Mouse (Mus musculus): Measurements from ENCODE around the gene Cdk19. TPM values are rescaled to one million over a fixed set of nuclear protein-coding genes. Genes with fewer than 3 reads are reported as not detected.
"Not testable (repeated sequence)": the region's sequence is repeated elsewhere in the genome, so short reads cannot be mapped to it uniquely, and the experiment has no call there.

The Cdk19 gene
- total RNA-seq, 2 experiments from 2014 or later, result 38.6 to 47.8 TPM

GRCm38 (mm10) chr10:40385397-40385796 lies 46.0 kb downstream of the Cdk19 start:
- ATAC-seq (replicated peaks; ENCODE audit: poor library complexity), result peak; percentile 41

GRCm38 (mm10) chr10:40386126-40386525 lies 46.8 kb downstream of the Cdk19 start:
- no peak for ATAC-seq (replicated peaks; ENCODE audit: poor library complexity)

- ATAC-seq (replicated peaks; ENCODE audit: poor library complexity), result peak; percentile 59
These were observed 54.2 kb downstream of the Cdk19 start for GRCm38 (mm10) chr10:40393447-40394143.

- peak; percentile 61 for ATAC-seq (replicated peaks; ENCODE audit: poor library complexity)
These were observed 59.5 kb downstream of the Cdk19 start for GRCm38 (mm10) chr10:40398842-40399241.

- ATAC-seq (replicated peaks; ENCODE audit: poor library complexity), result peak; percentile 62
These were observed 60.0 kb downstream of the Cdk19 start for GRCm38 (mm10) chr10:40399328-40399727.

- ATAC-seq (replicated peaks; ENCODE audit: poor library complexity), result no peak; the same call in 1 of the 2 replicates
These were observed 60.9 kb downstream of the Cdk19 start for GRCm38 (mm10) chr10:40400293-40400692.

GRCm38 (mm10) chr10:40406655-40407054 lies 67.3 kb downstream of the Cdk19 start:
- ATAC-seq (replicated peaks; ENCODE audit: poor library complexity), result no peak

GRCm38 (mm10) chr10:40409336-40409735 lies 70.0 kb downstream of the Cdk19 start:
- no peak for ATAC-seq (replicated peaks; ENCODE audit: poor library complexity)

GRCm38 (mm10) chr10:40411370-40411769 lies 72.0 kb downstream of the Cdk19 start:
- ATAC-seq (replicated peaks; ENCODE audit: poor library complexity), result peak; percentile 60

- ATAC-seq (replicated peaks; ENCODE audit: poor library complexity), result no peak
These were observed 77.6 kb downstream of the Cdk19 start for GRCm38 (mm10) chr10:40416944-40417343.

GRCm38 (mm10) chr10:40419841-40420240 lies 80.5 kb downstream of the Cdk19 start:
- no peak for ATAC-seq (replicated peaks; ENCODE audit: poor library complexity)

- ATAC-seq (replicated peaks; ENCODE audit: poor library complexity), result peak; percentile 59
These were observed 81.3 kb downstream of the Cdk19 start for GRCm38 (mm10) chr10:40420703-40421102.

GRCm38 (mm10) chr10:40421724-40422123 lies 82.4 kb downstream of the Cdk19 start:
- ATAC-seq (replicated peaks; ENCODE audit: poor library complexity), result no peak

GRCm38 (mm10) chr10:40422696-40423095 lies 83.3 kb downstream of the Cdk19 start:
- ATAC-seq (replicated peaks; ENCODE audit: poor library complexity), result no peak

- ATAC-seq (replicated peaks; ENCODE audit: poor library complexity), result not testable (repeated sequence)
These were observed 85.1 kb downstream of the Cdk19 start for GRCm38 (mm10) chr10:40424428-40424827.

GRCm38 (mm10) chr10:40425243-40426095 lies 86.1 kb downstream of the Cdk19 start:
- ATAC-seq (replicated peaks; ENCODE audit: poor library complexity), result no peak

- no peak for ATAC-seq (replicated peaks; ENCODE audit: poor library complexity)
These were observed 86.7 kb downstream of the Cdk19 start for GRCm38 (mm10) chr10:40426096-40426450.

- no peak for ATAC-seq (replicated peaks; ENCODE audit: poor library complexity)
These were observed 89.3 kb downstream of the Cdk19 start for GRCm38 (mm10) chr10:40428633-40429032.

GRCm38 (mm10) chr10:40429081-40429480 lies 89.7 kb downstream of the Cdk19 start:
- peak; percentile 68; the same call in 1 of the 2 replicates for ATAC-seq (replicated peaks; ENCODE audit: poor library complexity)

GRCm38 (mm10) chr10:40430209-40430608 lies 90.8 kb downstream of the Cdk19 start:
- no peak for ATAC-seq (replicated peaks; ENCODE audit: poor library complexity)

- ATAC-seq (replicated peaks; ENCODE audit: poor library complexity), result peak; percentile 48; the same call in 1 of the 2 replicates
These were observed 92.6 kb downstream of the Cdk19 start for GRCm38 (mm10) chr10:40431957-40432356.

GRCm38 (mm10) chr10:40432375-40432774 lies 93.0 kb downstream of the Cdk19 start:
- ATAC-seq (replicated peaks; ENCODE audit: poor library complexity), result no peak

Data from megakaryocyte progenitor cell, adult 5-6 weeks (primary cell).